Mouse (Mus musculus): ENCODE measurements at regions not wholly inside any gene's neighbourhood (a gene's known extent, or its start where the extent isn't known, plus 50 kb on each side); places are given as distances from the start of the nearest gene placed in this dataset.

- DNase-seq (ENCODE audit: low spot score), result no peak
Measured at GRCm38 (mm10) chr2:64860113-64860512, 164.7 kb downstream of the Grb14 start.

- DNase-seq (ENCODE audit: low spot score), result peak; percentile 79
Measured at GRCm38 (mm10) chr2:64853918-64854317, 170.9 kb downstream of the Grb14 start.

GRCm38 (mm10) chr2:64852913-64853312 lies 171.9 kb downstream of the Grb14 start:
- DNase-seq (ENCODE audit: low spot score), result no peak

- DNase-seq (ENCODE audit: low spot score), result no peak
Measured at GRCm38 (mm10) chr2:64851096-64851495, 173.7 kb downstream of the Grb14 start.

- DNase-seq (ENCODE audit: low spot score), result no peak
Measured at GRCm38 (mm10) chr2:64850656-64851055, 174.1 kb downstream of the Grb14 start.

- no peak for DNase-seq (ENCODE audit: low spot score)
Measured at GRCm38 (mm10) chr2:64824494-64824893, 200.3 kb downstream of the Grb14 start.

- DNase-seq (ENCODE audit: low spot score), result no peak
Measured at GRCm38 (mm10) chr2:64823905-64824304, 200.9 kb downstream of the Grb14 start.

- DNase-seq (ENCODE audit: low spot score), result no peak
Measured at GRCm38 (mm10) chr2:64823074-64823473, 201.7 kb downstream of the Grb14 start.

- DNase-seq (ENCODE audit: low spot score), result no peak
Measured at GRCm38 (mm10) chr2:64818159-64818558, 206.6 kb downstream of the Grb14 start.
